Mouse (Mus musculus): ENCODE data around the gene Ccnt2. TPM values are rescaled to one million over a fixed set of nuclear protein-coding genes. Genes with fewer than 3 reads are reported as not detected.
A peak's percentile ranks its signal among the peaks of the same experiment; 100 is the strongest.

Ccnt2 gene
- polyA plus RNA-seq, 1 experiment from 2014 or later = 34.1 TPM

GRCm38 (mm10) chr1:127773198-127773802 is 664 bp upstream of the Ccnt2 start:
- ATAC-seq (replicated peaks; ENCODE audit: low FRiP score, low read depth) (peak; percentile 11; the same call in 1 of the 2 replicates), DNase-seq (ENCODE audit: low spot score) (no peak)
- Histone ChIP-seq H3K4me2 (ENCODE audit: low read length) (peak overlapping the region; percentile 63), H3K4me1 (replicated peaks; ENCODE audit: insufficient read depth, low read length) (peaks cover 8% of the 10 kb centered on the region; the same call in 1 of the 2 replicates), H3K27ac (peak overlapping the region; percentile 95), H3K9me3 (replicated peaks; ENCODE audit: low read length) (no peaks in the 10 kb centered on the region), H3K4me3 (replicated peaks; ENCODE audit: low read depth, low read length) (peak overlapping the region; percentile 45), H3K27me3 (ENCODE audit: insufficient read depth, low read length) (no peaks in the 10 kb centered on the region), H3K36me3 (ENCODE audit: insufficient read depth, low read length) (no peaks in the 10 kb centered on the region), H3K9ac (ENCODE audit: low read depth, low read length) (peak overlapping the region; percentile 56; the same call in 1 of the 2 replicates)
- no peak for TF ChIP-seq CTCF (IDR thresholded peaks at IDR 0.05; ENCODE audit: low read depth)
- 2% methylated on average over 14 of the region's 14 CpGs for WGBS

GRCm38 (mm10) chr1:127774501-127774880 is 527 bp downstream of the Ccnt2 start:
- peak; percentile 25 for ATAC-seq (replicated peaks; ENCODE audit: low FRiP score, low read depth)
- Histone ChIP-seq H3K27ac (peak overlapping the region; percentile 95), H3K4me3 (replicated peaks; ENCODE audit: low read depth, low read length) (peak overlapping the region; percentile 90), H3K36me3 (ENCODE audit: insufficient read depth, low read length) (no peaks in the 10 kb centered on the region), H3K27me3 (ENCODE audit: insufficient read depth, low read length) (no peaks in the 10 kb centered on the region), H3K9me3 (replicated peaks; ENCODE audit: low read length) (no peaks in the 10 kb centered on the region), H3K4me2 (ENCODE audit: low read length) (peak overlapping the region; percentile 69), H3K4me1 (replicated peaks; ENCODE audit: insufficient read depth, low read length) (peaks cover 8% of the 10 kb centered on the region), H3K9ac (ENCODE audit: low read depth, low read length) (peak overlapping the region; percentile 93)
- peak; percentile 71 for DNase-seq (ENCODE audit: low spot score)
- TF ChIP-seq CTCF (IDR thresholded peaks at IDR 0.05; ENCODE audit: low read depth) = no peak; the same call in 1 of the 2 replicates
- WGBS = under 1% methylated on average over 31 of the region's 31 CpGs

- Histone ChIP-seq H3K4me3 (replicated peaks; ENCODE audit: low read depth, low read length) (peak overlapping the region; percentile 90), H3K4me1 (replicated peaks; ENCODE audit: insufficient read depth, low read length) (peaks cover 8% of the 10 kb centered on the region), H3K9ac (ENCODE audit: low read depth, low read length) (peak overlapping the region; percentile 93), H3K27me3 (ENCODE audit: insufficient read depth, low read length) (no peaks in the 10 kb centered on the region), H3K36me3 (ENCODE audit: insufficient read depth, low read length) (no peaks in the 10 kb centered on the region), H3K4me2 (ENCODE audit: low read length) (peak overlapping the region; percentile 69), H3K27ac (no peak overlapping the region), H3K9me3 (replicated peaks; ENCODE audit: low read length) (no peaks in the 10 kb centered on the region)
- 10% methylated on average over 10 of the region's 10 CpGs for WGBS
- DNase-seq (ENCODE audit: low spot score) (no peak), ATAC-seq (replicated peaks; ENCODE audit: low FRiP score, low read depth) (no peak)
- no peak for TF ChIP-seq CTCF (IDR thresholded peaks at IDR 0.05; ENCODE audit: low read depth)
These were observed 1.3 kb downstream of the Ccnt2 start for GRCm38 (mm10) chr1:127775206-127775720.

- TF ChIP-seq CTCF (IDR thresholded peaks at IDR 0.05; ENCODE audit: low read depth) = no peak
- Histone ChIP-seq H3K27me3 (ENCODE audit: insufficient read depth, low read length) (no peaks in the 10 kb centered on the region), H3K4me1 (replicated peaks; ENCODE audit: insufficient read depth, low read length) (peaks cover 8% of the 10 kb centered on the region), H3K9me3 (replicated peaks; ENCODE audit: low read length) (no peaks in the 10 kb centered on the region), H3K36me3 (ENCODE audit: insufficient read depth, low read length) (no peaks in the 10 kb centered on the region), H3K27ac (no peak overlapping the region), H3K4me2 (ENCODE audit: low read length) (peak overlapping the region; percentile 36), H3K4me3 (replicated peaks; ENCODE audit: low read depth, low read length) (no peak overlapping the region), H3K9ac (ENCODE audit: low read depth, low read length) (peak overlapping the region; percentile 35; the same call in 1 of the 2 replicates)
- DNase-seq (ENCODE audit: low spot score) = no peak
- 57% methylated on average over 6 of the region's 6 CpGs for WGBS
- no peak for ATAC-seq (replicated peaks; ENCODE audit: low FRiP score, low read depth)
These were observed 2.3 kb downstream of the Ccnt2 start for GRCm38 (mm10) chr1:127776246-127776645.

DNA sequence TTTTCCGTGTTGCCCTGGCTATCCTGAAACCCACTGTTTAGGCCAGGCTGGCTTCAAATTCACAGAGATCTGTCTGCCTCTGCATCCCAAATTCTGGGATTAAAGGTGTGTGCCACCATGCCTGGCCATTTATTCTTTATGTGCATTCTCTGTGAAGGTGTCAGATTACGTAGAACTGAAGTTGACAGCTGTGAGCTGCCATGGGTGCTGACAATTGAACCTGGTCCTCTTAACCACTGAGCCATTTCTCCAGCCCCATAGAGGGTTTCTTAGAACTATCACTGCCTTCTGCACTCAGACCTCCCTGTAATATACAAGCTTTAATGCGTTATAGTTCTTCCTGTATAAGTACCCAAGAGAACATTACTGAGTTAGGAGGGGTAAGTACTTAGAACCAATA is 4.6 kb downstream of the Ccnt2 start:
- no peak for TF ChIP-seq CTCF (IDR thresholded peaks at IDR 0.05; ENCODE audit: low read depth)
- H3K27ac ChIP-seq = no peak overlapping the region
- ATAC-seq (replicated peaks; ENCODE audit: low FRiP score, low read depth) = no peak
- H3K4me2 ChIP-seq (ENCODE audit: low read length) = no peak overlapping the region
- no peak for DNase-seq (ENCODE audit: low spot score)
- H3K9ac ChIP-seq (ENCODE audit: low read depth, low read length) = no peak overlapping the region
- H3K36me3 ChIP-seq (ENCODE audit: insufficient read depth, low read length) = no peaks in the 10 kb centered on the region
- 86% methylated on average over 3 of the region's 3 CpGs for WGBS
- H3K4me3 ChIP-seq (replicated peaks; ENCODE audit: low read depth, low read length) = no peak overlapping the region
- H3K27me3 ChIP-seq (ENCODE audit: insufficient read depth, low read length) = no peaks in the 10 kb centered on the region
- no peaks in the 10 kb centered on the region for H3K9me3 ChIP-seq (replicated peaks; ENCODE audit: low read length)
- H3K4me1 ChIP-seq (replicated peaks; ENCODE audit: insufficient read depth, low read length) = peaks cover 8% of the 10 kb centered on the region

DNA sequence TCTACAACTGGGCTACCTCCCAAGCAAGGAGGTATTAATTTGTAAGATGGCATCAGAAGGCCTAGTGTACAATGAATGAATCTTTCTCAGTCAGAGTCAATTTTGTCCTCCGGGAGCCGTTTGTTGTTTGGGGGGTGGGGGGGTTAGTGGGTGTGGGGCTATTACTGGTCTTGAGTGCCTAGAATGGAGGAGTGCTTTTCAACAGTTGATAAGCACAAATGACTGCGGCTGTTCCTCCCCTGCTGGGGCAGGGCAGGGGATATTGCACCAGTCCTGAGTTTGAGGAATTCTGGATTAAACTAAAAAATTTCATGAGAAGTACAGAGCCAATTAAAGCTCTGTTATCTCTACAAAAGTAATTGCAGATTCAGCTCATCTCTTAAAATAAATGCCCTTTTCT is 6.2 kb downstream of the Ccnt2 start:
- Histone ChIP-seq H3K9me3 (replicated peaks; ENCODE audit: low read length) (no peaks in the 10 kb centered on the region), H3K36me3 (ENCODE audit: insufficient read depth, low read length) (no peaks in the 10 kb centered on the region), H3K27me3 (ENCODE audit: insufficient read depth, low read length) (no peaks in the 10 kb centered on the region), H3K4me1 (replicated peaks; ENCODE audit: insufficient read depth, low read length) (peaks cover 7% of the 10 kb centered on the region), H3K4me3 (replicated peaks; ENCODE audit: low read depth, low read length) (no peak overlapping the region), H3K27ac (no peak overlapping the region), H3K4me2 (ENCODE audit: low read length) (no peak overlapping the region), H3K9ac (ENCODE audit: low read depth, low read length) (no peak overlapping the region)
- no peak for TF ChIP-seq CTCF (IDR thresholded peaks at IDR 0.05; ENCODE audit: low read depth)
- WGBS = 29% methylated on average over 3 of the region's 3 CpGs
- no peak for DNase-seq (ENCODE audit: low spot score)
- no peak for ATAC-seq (replicated peaks; ENCODE audit: low FRiP score, low read depth)
